Mouse (Mus musculus): ENCODE data around the gene Det1.
A peak's percentile ranks its signal among the peaks of the same experiment; 100 is the strongest.

The Det1 gene

GRCm38 (mm10) chr7:78854051-78854450 is 7.0 kb upstream of the Det1 start:
- no peak for DNase-seq (ENCODE audit: low read depth, low spot score)

GRCm38 (mm10) chr7:78846066-78846716 is 872 bp downstream of the Det1 start:
- peak; percentile 48 for DNase-seq (ENCODE audit: low read depth, low spot score)

- no peak for DNase-seq (ENCODE audit: low read depth, low spot score)
Observed at GRCm38 (mm10) chr7:78841601-78842000, 5.5 kb downstream of the Det1 start.

- DNase-seq (ENCODE audit: low read depth, low spot score): no peak
Observed at GRCm38 (mm10) chr7:78837250-78837649, 9.8 kb downstream of the Det1 start.

GRCm38 (mm10) chr7:78835656-78836055 is 11.4 kb downstream of the Det1 start:
- no peak for DNase-seq (ENCODE audit: low read depth, low spot score)

- DNase-seq (ENCODE audit: low read depth, low spot score): no peak
Observed at GRCm38 (mm10) chr7:78827749-78828362, 19.2 kb downstream of the Det1 start.

- DNase-seq (ENCODE audit: low read depth, low spot score): peak; percentile 14
Observed at GRCm38 (mm10) chr7:78826682-78827385, 20.2 kb downstream of the Det1 start.

GRCm38 (mm10) chr7:78818336-78818735 is 28.7 kb downstream of the Det1 start:
- no peak for DNase-seq (ENCODE audit: low read depth, low spot score)

- no peak for DNase-seq (ENCODE audit: low read depth, low spot score)
Observed at GRCm38 (mm10) chr7:78814766-78815165, 32.3 kb downstream of the Det1 start.

GRCm38 (mm10) chr7:78813791-78814190 is 33.3 kb downstream of the Det1 start:
- no peak for DNase-seq (ENCODE audit: low read depth, low spot score)

- DNase-seq (ENCODE audit: low read depth, low spot score): no peak
Observed at GRCm38 (mm10) chr7:78807192-78807591, 39.9 kb downstream of the Det1 start.

- peak; percentile 52 for DNase-seq (ENCODE audit: low read depth, low spot score)
Observed at GRCm38 (mm10) chr7:78803841-78804240, 43.2 kb downstream of the Det1 start.

- no peak for DNase-seq (ENCODE audit: low read depth, low spot score)
Observed at GRCm38 (mm10) chr7:78799730-78800496, 47.1 kb downstream of the Det1 start.

- no peak for DNase-seq (ENCODE audit: low read depth, low spot score)
Observed at GRCm38 (mm10) chr7:78797843-78798455, 49.1 kb downstream of the Det1 start.

GRCm38 (mm10) chr7:78796624-78797023 is 50.4 kb downstream of the Det1 start:
- no peak for DNase-seq (ENCODE audit: low read depth, low spot score)

- no peak for DNase-seq (ENCODE audit: low read depth, low spot score)
Observed at GRCm38 (mm10) chr7:78794571-78795092, 52.4 kb downstream of the Det1 start.

- no peak for DNase-seq (ENCODE audit: low read depth, low spot score)
Observed at GRCm38 (mm10) chr7:78793895-78794570, 53.0 kb downstream of the Det1 start.

GRCm38 (mm10) chr7:78791359-78792222 is 55.5 kb downstream of the Det1 start:
- peak; percentile 80 for DNase-seq (ENCODE audit: low read depth, low spot score)

GRCm38 (mm10) chr7:78787793-78788380 is 59.2 kb downstream of the Det1 start:
- DNase-seq (ENCODE audit: low read depth, low spot score): no peak

Data from ZHBTc4 (cell line).